Mouse (Mus musculus) intestine, postnatal 0 days (tissue): ENCODE results near the gene Casp1. TPM values are rescaled to one million over a fixed set of nuclear protein-coding genes. Genes with fewer than 3 reads are reported as not detected.

Experiments
- ATAC-seq: fragments of 200-750 bp; cut with Nextera tagmentation; 2 replicates; pipeline ENCODE4 v1.8.0; 2017; ENCODE audit warnings: mild to moderate bottlenecking, moderate TSS enrichment, moderate library complexity
- H3K27ac ChIP-seq: fragments of 300-500 bp; sonication (generic); 2 replicates; pipeline ENCODE4 v1.5.1; 2014; ENCODE audit warnings: mild to moderate bottlenecking, low read depth, low read length, moderate library complexity
- H3K27me3 ChIP-seq: fragments of 300-500 bp; sonication (generic); replicated peaks from 2 replicates; pipeline ENCODE4 v1.6.1; 2014; ENCODE audit warnings: low read length, mixed read lengths; ENCODE audit not compliant: control insufficient read depth, insufficient read depth
- H3K36me3 ChIP-seq: fragments of 300-500 bp; sonication (generic); 2 replicates; pipeline ENCODE4 v1.6.1; 2014; ENCODE audit warnings: mild to moderate bottlenecking, moderate library complexity; ENCODE audit not compliant: control insufficient read depth, insufficient read depth
- H3K4me1 ChIP-seq: fragments of 300-500 bp; sonication (generic); replicated peaks from 2 replicates; pipeline ENCODE4 v1.6.1; 2014; ENCODE audit warnings: antibody characterized with exemption, low read length, mixed read lengths; ENCODE audit not compliant: control insufficient read depth, insufficient read depth
- H3K4me2 ChIP-seq: fragments of 300-500 bp; sonication (generic); replicated peaks from 2 replicates; pipeline ENCODE4 v1.6.1; 2014; ENCODE audit warnings: low read depth, mild to moderate bottlenecking, moderate library complexity
- H3K4me3 ChIP-seq: fragments of 300-500 bp; sonication (generic); 2 replicates; pipeline ENCODE4 v1.5.1; 2014; ENCODE audit warnings: low read depth, low read length
- H3K9ac ChIP-seq: fragments of 300-500 bp; sonication (generic); 2 replicates; pipeline ENCODE4 v1.6.1; 2014; ENCODE audit warnings: mild to moderate bottlenecking, low read depth, low read length
- H3K9me3 ChIP-seq: fragments of 300-500 bp; sonication (generic); 2 replicates; pipeline ENCODE4 v1.6.1; 2016; ENCODE audit warnings: mixed run types; ENCODE audit not compliant: control insufficient read depth
- CTCF ChIP-seq: sonication (generic); IDR thresholded peaks from 2 replicates; pipeline ENCODE4 v1.5.1; 2016; ENCODE audit warnings: low read depth, mild to moderate bottlenecking, control low read depth, antibody characterized with exemption, moderate library complexity
- WGBS: fragments of 180-500 bp; shearing (Covaris S2); extraction: QIAGEN DNeasy Blood & Tissue Kit; methylation state at CpG from one replicate; pipeline ENCODE4 v1.1.7; 2014; 5-methylcytosine and 5-hydroxymethylcytosine counted together
- polyA plus RNA-seq: library from polyadenylated mRNA; unstranded; fragments of >200 nt; fragmentation: Nextera tagmentation; extraction: Ambion mirVana; gene quantifications from 2 replicates; pipeline ENCODE4 v1.2.1, GENCODE M21; 2015

Gene Casp1
- polyA plus RNA-seq, 1 experiment from 2014 or later, result 80.3 TPM

DNA sequence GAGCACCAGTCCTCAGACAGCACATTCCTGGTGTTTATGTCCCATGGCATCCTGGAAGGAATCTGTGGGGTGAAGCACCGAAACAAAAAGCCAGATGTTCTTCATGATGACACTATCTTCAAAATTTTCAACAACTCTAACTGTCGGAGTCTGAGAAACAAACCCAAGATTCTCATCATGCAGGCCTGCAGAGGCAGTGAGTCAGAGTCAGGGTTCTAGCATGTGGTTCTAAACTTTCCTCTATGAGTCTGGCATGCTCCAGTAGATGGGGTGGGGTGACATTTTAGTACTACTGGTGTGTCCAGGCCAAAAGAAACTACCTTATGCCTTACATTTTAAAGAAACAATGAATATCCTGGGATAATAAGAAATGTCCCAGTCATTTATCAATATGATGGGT is 55.4 kb downstream of the Casp1 start:
- Histone ChIP-seq H3K9me3 (no peaks in the 10 kb centered on the region), H3K27ac (no peak overlapping the region), H3K4me2 (no peak overlapping the region), H3K4me1 (no peaks in the 10 kb centered on the region), H3K36me3 (no peaks in the 10 kb centered on the region), H3K4me3 (no peak overlapping the region), H3K9ac (no peak overlapping the region), H3K27me3 (no peaks in the 10 kb centered on the region)
- 80% methylated on average over 2 of the region's 2 CpGs for WGBS
- ATAC-seq, result no peak
- no peak for TF ChIP-seq CTCF

DNA sequence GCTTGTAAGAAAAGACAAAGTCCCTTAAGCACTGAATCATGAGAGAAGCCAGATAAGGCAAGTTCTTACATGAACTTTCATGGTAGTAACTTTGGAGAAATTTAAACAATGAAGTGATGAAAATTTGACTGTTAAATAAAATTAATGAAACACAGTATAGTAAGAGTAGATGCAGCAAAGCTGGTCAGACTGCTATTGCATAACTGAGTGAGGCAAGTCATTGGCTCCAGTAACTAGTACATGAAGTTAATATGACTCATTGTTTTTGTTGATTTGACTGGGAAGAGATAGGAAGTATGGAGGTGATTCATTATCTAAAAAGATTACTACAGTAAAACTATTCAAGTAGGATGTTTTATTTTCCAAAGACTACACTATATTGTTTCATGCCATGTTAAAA is 58.5 kb downstream of the Casp1 start:
- H3K4me2 ChIP-seq, result no peak overlapping the region
- H3K4me3 ChIP-seq, result no peak overlapping the region
- no peak overlapping the region for H3K27ac ChIP-seq
- no peaks in the 10 kb centered on the region for H3K9me3 ChIP-seq
- H3K4me1 ChIP-seq, result no peaks in the 10 kb centered on the region
- TF ChIP-seq CTCF, result no peak
- no peak for ATAC-seq
- H3K27me3 ChIP-seq, result no peaks in the 10 kb centered on the region
- no peak overlapping the region for H3K9ac ChIP-seq
- H3K36me3 ChIP-seq, result no peaks in the 10 kb centered on the region

Other genes starting within 250 kb of the Casp1 start
- gene Casp4, start 10.3 kb downstream of the Casp1 start, polyA plus RNA-seq, result 14.3 and 14.8 TPM in 2 replicates
- 7.5 and 8.2 TPM in 2 replicates for gene Casp12, start 46.9 kb downstream of the Casp1 start, polyA plus RNA-seq